Comparison of ENCODE assay signal across 11 mouse cellular contexts in the genomic region with DNA sequence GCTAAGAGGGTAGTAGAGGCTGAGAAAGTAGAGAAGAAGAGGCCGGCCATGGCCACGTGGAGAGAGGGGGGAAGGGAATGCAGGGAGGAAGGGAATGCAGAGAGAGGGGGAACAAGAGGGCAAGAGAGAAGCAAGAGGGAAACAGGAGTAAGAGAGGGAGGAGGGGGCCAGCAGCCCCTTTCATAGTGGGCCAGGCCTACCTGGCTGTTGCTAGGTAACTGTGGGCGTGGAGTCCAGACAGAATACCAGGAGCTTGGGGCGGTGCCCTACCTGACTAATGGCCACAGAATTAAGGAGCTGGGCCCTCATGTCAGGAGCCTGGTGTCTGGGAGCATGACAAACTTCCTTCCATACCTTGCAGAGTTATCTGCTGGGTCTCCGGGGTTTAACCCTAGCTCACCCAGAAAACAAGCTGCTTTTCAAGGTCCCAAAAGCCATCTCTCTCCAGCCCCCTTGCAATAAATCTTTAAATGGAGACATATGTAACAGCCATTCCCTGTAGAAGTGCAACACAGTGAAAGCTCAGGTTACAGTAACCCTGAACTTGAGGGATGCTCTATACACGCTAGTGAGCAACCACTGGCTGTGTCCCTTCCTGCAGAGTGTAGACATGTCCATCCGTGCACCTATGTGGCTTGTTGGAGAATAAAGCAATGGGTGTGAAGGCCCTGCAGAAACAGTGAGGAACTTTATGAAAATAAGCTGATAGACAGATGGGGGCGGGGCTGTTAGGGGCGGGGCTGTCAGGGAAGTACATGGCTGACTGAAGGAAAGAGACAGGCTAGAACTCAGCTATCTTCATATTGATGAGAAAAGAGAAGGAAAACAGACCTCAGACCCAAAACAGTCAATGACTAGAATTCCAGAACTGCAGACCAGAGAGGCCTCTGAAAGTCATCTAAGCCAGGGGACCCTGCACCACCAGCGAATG. TPM values are rescaled to one million over a fixed set of nuclear protein-coding genes. Genes with fewer than 3 reads are reported as not detected.
DNase-seq lines count a peak whose midpoint lies in the region; ATAC-seq lines count a peak whose summit lies in the region.
"Had no signal": no experiment of that assay in that cellular context is flagged by ENCODE, and none has a peak within 500 bp of the region (broad histone marks: within the 10 kb centered on the region; RNA-seq: fewer than 3 reads in every experiment).

No protein-coding gene starts in this region.

- H3K4me3 ChIP-seq in kidney, embryonic 14.5 days (ENCODE audit: low read length), result no peak overlapping the region
- H3K4me3 ChIP-seq in embryonic facial prominence, embryonic 12.5 days, result no peak overlapping the region
- no peak overlapping the region for H3K4me3 ChIP-seq in lung, embryonic 15.5 days
- H3K4me3 ChIP-seq: liver, embryonic 15.5 days had no signal

- H3K4me2 ChIP-seq in kidney, embryonic 14.5 days (replicated peaks; ENCODE audit: low read depth, low read length), result no peak overlapping the region
- no peak overlapping the region for H3K4me2 ChIP-seq in embryonic facial prominence, embryonic 12.5 days (replicated peaks)
- peak overlapping the region; percentile 21; the same call in 1 of the 2 replicates for H3K4me2 ChIP-seq in lung, embryonic 15.5 days
- H3K4me2 ChIP-seq: liver, embryonic 15.5 days had no signal

- peaks cover 4% of the 10 kb centered on the region; the same call in 1 of the 2 replicates for H3K9me3 ChIP-seq in kidney, embryonic 14.5 days (ENCODE audit: control insufficient read depth, low read length)
- H3K9me3 ChIP-seq in embryonic facial prominence, embryonic 12.5 days, result 0 out of 2 replicates have a peak, but pooled peaks cover 7% of the 10 kb centered on the region
- no peaks in the 10 kb centered on the region for H3K9me3 ChIP-seq in lung, embryonic 15.5 days
- H3K9me3 ChIP-seq: liver, embryonic 15.5 days had no signal

- peak overlapping the region; percentile 77 for H3K27ac ChIP-seq in kidney, embryonic 14.5 days (ENCODE audit: low read depth, low read length)
- H3K27ac ChIP-seq in embryonic facial prominence, embryonic 12.5 days, result peak overlapping the region; percentile 80
- H3K27ac ChIP-seq in lung, embryonic 15.5 days, result peak overlapping the region; percentile 89
- H3K27ac ChIP-seq: liver, embryonic 15.5 days had no signal

- H3K9ac ChIP-seq in kidney, embryonic 14.5 days (ENCODE audit: low read depth, low read length), result no peak overlapping the region
- no peak overlapping the region for H3K9ac ChIP-seq in embryonic facial prominence, embryonic 12.5 days
- H3K9ac ChIP-seq in lung, embryonic 15.5 days, result no peak overlapping the region
- H3K9ac ChIP-seq: forebrain, postnatal 0 days; liver, embryonic 15.5 days had no signal

- no peak for DNase-seq in kidney, adult 8-10 months
- DNase-seq in ES-CJ7 (ENCODE audit: low read depth, low spot score) (peak; percentile 51), adipocyte (ENCODE audit: low spot score) (no peak), MN1 (ENCODE audit: low spot score) (no peak)
- DNase-seq in cerebellum, adult 8-10 months, result no peak
- DNase-seq: forebrain, postnatal 0 days; kidney, adult 9 months had no signal

- no peaks in the 10 kb centered on the region for H3K36me3 ChIP-seq in kidney, embryonic 14.5 days (ENCODE audit: control insufficient read depth, insufficient read depth, low read length)
- no peaks in the 10 kb centered on the region for H3K36me3 ChIP-seq in embryonic facial prominence, embryonic 12.5 days
- H3K36me3 ChIP-seq in lung, embryonic 15.5 days, result no peaks in the 10 kb centered on the region

- peaks cover 28% of the 10 kb centered on the region for H3K4me1 ChIP-seq in kidney, embryonic 14.5 days (ENCODE audit: control insufficient read depth, insufficient read depth, low read length)
- H3K4me1 ChIP-seq in embryonic facial prominence, embryonic 12.5 days, result peaks cover 23% of the 10 kb centered on the region
- peaks cover 69% of the 10 kb centered on the region for H3K4me1 ChIP-seq in lung, embryonic 15.5 days

- ATAC-seq in kidney, embryonic 14.5 days (ENCODE audit: low FRiP score, low TSS enrichment), result peak; percentile 90
- 0 out of 2 replicates have a peak, but pooled peaks have one; percentile 23 for ATAC-seq in embryonic facial prominence, embryonic 12.5 days (ENCODE audit: insufficient number of reproducible peaks, insufficient read depth, low FRiP score, low TSS enrichment)
- peak; percentile 46; the same call in 1 of the 2 replicates for ATAC-seq in lung, embryonic 15.5 days (ENCODE audit: borderline replicate concordance, extremely low read depth, low FRiP score, low TSS enrichment)
- ATAC-seq: forebrain, postnatal 0 days had no signal

- H3K27me3 ChIP-seq in kidney, embryonic 14.5 days (ENCODE audit: control insufficient read depth, insufficient read depth, low read length), result no peaks in the 10 kb centered on the region
- H3K27me3 ChIP-seq in embryonic facial prominence, embryonic 12.5 days, result no peaks in the 10 kb centered on the region
- H3K27me3 ChIP-seq in lung, embryonic 15.5 days, result no peaks in the 10 kb centered on the region
- H3K27me3 ChIP-seq: liver, embryonic 15.5 days had no signal

- 28% methylated on average over 10 of the region's 10 CpGs for WGBS in kidney, embryonic 14.5 days
- 34% methylated on average over 10 of the region's 10 CpGs for WGBS in embryonic facial prominence, embryonic 12.5 days
- 44% methylated on average over 10 of the region's 10 CpGs for WGBS in lung, embryonic 15.5 days

RNA-seq across cellular contexts. Expression of gene Uvrag, which starts 12.7 kb away (rescaled TPM):
- 15.1 and 22.7 TPM in 2 replicates for polyA plus RNA-seq in kidney, embryonic 14.5 days (2014; fragmentation: Nextera tagmentation; extraction: Ambion mirVana)
- 17.6 and 20.2 TPM in 2 replicates for polyA plus RNA-seq in embryonic facial prominence, embryonic 12.5 days (2016; fragmentation: Nextera tagmentation; extraction: Ambion mirVana)
- polyA plus RNA-seq in lung, embryonic 15.5 days (2015; fragmentation: Nextera tagmentation; extraction: Ambion mirVana), result 21.8 and 23.7 TPM in 2 replicates

RNA-seq across cellular contexts. Expression of gene Dgat2, which starts 54.2 kb away (rescaled TPM):
- polyA plus RNA-seq in kidney, embryonic 14.5 days (2014; fragmentation: Nextera tagmentation; extraction: Ambion mirVana), result 12.7 and 21.9 TPM in 2 replicates
- polyA plus RNA-seq in embryonic facial prominence, embryonic 12.5 days (2016; fragmentation: Nextera tagmentation; extraction: Ambion mirVana), result 14.4 and 14.7 TPM in 2 replicates
- 32.7 and 34.7 TPM in 2 replicates for polyA plus RNA-seq in lung, embryonic 15.5 days (2015; fragmentation: Nextera tagmentation; extraction: Ambion mirVana)

Comparison
In these comparisons a context has a peak if more than half of its experiments do, and no peak if none do; other contexts are left out.
1. ATAC-seq: peak in every context shown above with its lines; median percentile 90 in kidney, embryonic 14.5 days; 46 in lung, embryonic 15.5 days; 23 in embryonic facial prominence, embryonic 12.5 days.